Mouse (Mus musculus): ENCODE measurements at regions not wholly inside any gene's neighbourhood (a gene's known extent, or its start where the extent isn't known, plus 50 kb on each side); places are given as distances from the start of the nearest gene placed in this dataset.

DNA sequence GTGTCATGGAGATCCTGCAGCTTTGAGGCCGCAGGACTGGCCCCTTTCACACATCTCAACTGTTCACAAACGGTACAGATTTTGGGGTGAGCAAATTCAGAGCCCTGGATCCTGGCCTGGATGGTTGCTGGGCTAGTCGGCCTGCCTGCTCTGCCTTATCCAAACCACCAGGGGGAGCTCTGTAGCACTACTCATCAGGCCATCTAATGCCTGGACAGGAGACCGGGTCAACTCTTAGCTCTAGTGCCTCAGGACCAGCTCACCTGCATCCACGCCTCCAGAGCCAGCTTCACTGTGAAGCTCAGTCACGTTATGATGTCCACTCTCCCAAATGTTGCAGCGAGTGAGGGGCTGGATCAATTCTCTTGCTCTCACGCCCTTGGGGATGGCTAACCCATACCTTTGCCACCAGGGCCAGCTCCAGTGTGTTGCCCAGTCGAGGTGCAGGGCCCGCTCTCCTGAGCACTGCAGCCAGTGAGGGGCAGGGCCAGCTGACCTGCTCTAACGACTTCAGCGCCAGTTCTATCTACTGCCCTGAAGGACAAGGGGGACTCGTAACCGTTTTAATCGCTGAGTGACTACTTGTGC, 206.8 kb downstream of the Etnk1 start:
- peak; percentile 55 for DNase-seq (ENCODE audit: low read depth)

DNA sequence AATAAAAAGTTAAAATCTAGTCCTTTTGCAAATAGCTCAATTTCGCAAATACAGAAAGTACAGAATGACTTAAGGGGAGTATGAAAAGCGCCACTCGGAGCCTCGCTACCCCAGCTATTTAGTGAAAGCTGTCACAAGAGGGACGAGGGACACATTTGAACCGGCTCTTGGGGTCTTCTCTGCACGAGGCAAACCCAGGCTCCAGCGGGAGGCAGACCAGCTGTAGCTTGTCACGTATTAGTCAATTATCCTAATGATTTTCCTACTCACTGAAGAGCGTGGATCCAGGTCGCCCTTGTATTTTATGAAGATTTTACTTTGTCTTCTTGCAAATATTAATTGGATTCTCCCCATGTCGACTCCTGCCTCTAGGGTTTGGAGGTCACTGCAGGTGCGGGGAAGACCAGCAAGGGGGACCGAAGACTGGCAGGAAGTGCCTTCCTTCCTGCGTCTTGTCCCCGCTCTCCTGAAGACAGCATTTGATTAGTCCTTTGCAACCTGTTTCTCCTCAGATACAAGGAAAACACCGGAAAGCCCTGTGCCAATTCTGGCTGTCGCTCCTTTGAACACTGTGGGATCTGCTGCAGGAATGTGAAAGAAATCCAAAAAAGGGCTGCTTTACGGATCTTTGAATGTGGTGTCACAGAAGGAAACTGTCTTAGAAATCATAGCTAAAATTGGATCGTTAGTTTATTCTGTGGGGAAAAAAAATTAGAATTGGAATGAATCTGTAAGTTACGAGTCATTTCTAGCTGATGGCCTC, 209.1 kb downstream of the Etnk1 start:
- DNase-seq (ENCODE audit: low read depth): no peak

DNA sequence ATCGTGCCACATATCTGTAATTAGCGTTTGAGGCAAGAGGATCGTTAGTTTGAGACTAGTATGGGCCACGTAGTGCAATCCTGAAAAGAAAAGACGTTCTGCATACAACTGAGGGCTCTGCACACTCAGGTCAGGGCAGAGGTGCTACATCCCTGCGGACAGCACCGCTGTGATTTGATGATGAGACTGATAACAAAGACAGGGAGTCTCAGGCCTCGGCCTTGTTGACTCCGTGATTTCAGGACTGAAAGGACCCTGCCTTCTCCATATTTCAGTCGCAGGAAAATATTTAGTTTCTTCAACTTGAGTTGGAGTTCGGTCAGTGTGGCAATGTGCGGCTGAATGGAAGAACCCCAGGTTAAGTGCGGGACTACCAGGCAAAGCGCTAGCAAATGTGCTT, 210.1 kb downstream of the Etnk1 start:
- DNase-seq (ENCODE audit: low read depth): no peak

DNA sequence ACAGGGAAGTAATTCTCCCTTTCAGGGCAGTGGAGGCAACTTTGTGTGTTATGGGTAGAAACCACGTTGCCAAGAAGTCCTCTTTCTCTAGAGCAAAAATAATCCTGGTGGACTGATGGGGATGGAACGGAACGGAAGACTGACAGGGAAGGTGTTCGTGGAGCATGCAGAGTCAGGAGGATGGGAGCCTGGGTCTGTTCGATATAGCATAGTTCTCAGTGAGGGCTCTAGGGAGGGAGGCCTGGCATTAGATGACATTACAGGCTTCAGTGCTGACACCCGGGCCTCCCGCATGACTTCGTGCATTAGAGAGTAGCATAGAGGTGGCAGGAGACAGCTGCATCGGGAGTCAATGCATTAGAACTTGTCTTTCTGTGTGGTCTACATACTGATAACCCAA, 211.1 kb downstream of the Etnk1 start:
- no peak for DNase-seq (ENCODE audit: low read depth)

DNA sequence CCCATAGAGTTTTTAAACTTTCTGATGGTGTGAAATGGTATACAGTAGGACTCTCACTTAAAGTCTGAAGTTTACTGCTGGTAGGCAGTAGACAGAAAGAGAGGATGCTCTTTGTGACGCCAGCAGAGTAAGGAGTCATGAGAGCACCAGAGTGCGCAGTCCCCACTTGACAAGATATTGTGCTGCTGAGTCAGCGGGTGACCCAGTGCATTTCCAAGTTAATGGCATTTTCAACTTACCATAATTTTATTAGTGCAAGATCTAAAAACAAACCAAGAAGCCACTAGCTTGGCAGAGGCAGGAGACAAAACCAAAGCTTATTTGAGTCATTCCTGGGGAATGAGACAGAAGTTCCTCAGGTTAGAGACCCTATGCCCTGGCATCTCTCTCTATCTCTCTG, 213.5 kb downstream of the Etnk1 start:
- DNase-seq (ENCODE audit: low read depth): peak; percentile 21

DNA sequence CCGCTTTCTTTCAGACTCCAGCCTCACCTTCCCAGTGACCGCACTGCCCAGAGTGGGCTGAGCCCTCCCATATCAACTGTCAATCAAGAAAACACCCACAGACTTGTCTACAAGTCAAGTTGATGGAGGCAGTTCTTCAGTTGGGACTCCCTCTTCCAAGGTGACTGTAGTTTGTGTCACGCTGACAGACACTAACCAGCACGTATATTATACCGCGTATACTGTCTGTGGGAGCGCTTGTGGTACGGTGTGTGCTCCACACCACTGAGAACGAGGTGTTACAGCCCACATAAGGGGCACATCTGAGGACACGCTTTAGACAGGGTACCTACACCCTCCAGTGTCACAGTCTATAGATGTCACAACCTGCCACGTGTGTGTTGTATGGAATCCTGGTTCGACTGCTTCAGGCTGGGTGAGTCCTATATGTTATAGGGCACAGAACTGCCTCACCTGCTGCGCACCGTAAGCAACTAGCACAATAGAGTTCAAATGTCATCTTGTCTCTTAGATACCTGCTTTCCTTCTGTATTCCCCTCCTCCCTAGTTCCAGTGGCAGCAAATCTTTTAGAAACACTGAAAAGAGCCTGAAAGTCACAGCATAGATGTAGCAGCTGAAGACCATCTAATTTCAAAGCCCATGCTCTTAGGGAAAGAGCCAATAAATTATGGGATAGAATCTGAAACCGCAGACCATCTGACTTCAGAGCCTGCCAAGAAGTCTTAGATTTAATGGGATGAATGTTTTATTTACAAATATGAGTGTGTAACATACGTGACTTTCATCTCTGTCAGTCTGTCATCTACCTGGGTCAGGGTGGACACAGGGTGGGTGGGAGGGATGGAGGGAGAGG, 219.8 kb downstream of the Etnk1 start:
- peak; percentile 45 for DNase-seq (ENCODE audit: low read depth)

DNA sequence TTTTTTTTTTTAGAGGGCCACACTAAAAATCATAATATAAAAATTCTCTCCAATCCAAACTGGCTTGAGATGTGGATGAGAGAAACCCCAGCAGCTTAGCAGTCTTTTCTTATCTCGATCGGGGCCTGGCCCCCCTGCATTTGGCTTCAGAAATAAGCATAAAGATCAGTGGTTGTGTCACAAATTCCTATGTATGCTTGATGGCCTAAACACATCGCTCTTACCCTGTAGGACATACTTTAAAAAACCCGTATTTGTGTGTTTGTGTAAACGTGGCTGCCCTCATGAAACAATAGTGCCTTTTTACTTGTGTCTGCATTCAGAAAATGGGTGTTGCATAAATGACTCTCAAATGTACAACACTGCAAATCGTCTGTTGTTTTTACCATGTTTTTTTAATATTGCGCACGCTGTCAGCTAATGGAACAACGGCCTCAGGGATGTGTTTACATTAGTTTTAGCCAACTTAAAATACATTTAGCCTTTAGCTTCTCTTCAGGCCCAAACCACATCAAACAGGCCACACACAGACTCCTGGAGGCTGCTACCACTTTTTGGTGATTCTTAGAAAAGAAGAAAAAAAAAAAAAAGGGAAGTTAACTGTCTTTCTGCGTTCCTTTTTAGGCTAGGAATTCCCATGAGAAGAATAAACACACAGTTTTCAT, 226.7 kb downstream of the Etnk1 start:
- DNase-seq (ENCODE audit: low read depth): no peak

DNA sequence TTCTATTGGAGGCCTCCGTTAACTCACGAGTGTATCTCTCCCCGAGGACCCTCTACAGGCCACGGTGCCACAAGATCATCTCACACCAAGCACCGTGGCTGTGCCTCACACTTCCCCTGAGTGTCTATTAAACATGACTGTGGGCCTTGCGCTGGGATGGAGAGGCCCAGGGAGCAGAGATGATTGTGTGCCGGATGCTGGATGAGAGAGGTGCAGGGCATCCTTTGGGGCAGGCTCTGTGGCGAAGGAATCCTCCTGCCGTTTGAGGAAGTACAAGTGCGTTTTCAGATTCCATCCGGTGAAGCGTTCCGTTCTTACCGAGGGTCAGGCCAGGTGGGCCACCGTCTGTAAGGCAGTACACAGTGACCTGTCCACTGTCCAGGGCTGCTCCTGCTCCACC, 227.4 kb downstream of the Etnk1 start:
- DNase-seq (ENCODE audit: low read depth): no peak

DNA sequence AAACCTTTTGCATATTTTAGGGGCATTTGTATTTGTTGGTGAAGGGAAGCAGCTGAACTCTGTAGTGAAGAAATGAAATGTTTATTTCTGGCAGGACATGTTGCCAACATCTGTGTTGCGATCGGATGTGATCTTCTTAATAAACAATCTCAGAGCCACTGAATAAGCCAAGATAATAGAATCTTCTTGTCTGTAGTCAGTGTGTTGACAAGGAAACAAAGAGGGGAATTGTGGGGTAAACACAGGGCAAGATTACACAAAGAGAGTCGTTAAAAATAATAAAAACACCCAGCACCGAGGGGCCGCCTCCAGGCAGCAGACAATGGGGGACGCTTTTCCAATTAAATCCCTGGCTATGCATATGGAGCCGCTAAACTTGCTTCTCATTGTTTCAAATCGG, 234.4 kb downstream of the Etnk1 start:
- no peak for DNase-seq (ENCODE audit: low read depth)

DNA sequence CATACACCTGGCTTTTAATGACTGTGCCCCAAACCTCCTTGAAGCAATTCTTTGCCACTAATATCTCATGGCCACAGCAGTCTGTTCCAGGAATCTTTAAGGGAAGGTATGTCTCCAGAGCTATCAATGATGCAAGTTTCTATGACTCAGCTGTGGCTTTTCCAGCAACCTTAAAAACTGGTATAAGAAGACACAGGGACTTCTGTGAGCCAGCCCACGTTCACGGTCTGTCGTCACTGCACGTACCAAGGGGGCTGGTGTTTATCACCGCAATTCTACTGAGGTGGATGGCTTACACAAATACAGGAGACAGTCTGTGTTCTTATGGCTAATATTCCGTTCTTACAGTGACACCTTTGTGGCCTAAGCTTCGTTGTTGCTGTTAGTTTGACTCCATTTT, 234.9 kb downstream of the Etnk1 start:
- no peak for DNase-seq (ENCODE audit: low read depth)

DNA sequence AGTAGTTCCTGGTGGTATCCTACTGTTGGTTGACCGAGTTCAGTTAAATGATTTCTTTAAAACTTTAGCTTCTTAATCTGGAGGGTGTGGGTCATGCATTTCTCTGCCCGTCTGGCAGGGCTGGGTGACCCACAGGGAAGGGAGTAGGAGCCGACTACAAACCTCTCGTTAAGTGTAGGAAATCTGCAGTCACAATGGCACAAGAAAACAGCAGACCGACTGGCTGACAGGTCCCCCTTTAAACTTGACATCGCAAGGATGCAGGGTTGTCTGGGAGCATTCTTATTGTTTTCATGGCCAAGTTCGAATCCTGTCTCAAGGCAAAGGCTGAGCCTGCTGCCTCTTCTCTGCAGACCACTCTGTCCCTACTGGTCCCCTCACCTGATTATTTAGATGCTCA, 235.7 kb downstream of the Etnk1 start:
- no peak for DNase-seq (ENCODE audit: low read depth)

DNA sequence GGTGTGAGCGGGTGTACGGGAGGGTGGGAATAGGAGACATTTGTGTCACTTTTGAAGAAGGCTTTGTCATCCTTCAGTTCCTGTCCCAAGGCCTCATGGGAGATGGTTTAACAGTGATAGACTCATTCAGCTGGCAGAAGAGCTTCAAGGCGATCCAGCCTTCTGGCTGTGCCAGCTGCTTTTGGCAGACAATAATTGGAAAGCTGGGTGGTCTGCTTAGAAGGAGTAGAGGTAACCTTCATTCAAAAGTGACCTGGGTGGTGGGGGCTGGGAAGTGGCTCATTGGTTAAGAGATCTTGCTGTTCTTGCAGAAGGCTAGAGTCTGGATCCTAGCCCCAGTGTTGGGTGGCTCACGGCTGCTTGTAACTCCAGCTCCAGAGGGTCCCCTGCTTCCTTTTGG, 237.5 kb downstream of the Etnk1 start:
- no peak for DNase-seq (ENCODE audit: low read depth)

DNA sequence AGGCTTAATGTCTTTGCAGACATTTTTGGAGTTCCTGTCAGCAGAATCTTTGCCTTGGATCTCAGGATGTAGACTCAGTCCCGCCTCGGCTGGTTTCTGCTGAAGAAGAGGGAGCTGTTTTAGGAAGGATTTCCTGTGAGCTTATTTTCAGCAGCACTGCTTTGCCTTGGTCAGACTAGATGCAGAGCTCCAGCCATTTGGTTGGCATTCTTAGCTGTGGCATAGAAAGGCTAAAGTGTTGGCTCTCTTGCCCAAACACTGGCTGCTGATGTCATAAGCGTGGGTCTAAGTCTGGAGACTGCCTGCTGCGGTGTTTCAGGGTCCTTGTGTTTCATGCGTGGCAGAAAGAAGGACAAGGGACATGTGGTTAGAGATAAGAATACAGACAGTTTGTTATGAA, 245.0 kb downstream of the Etnk1 start:
- no peak for DNase-seq (ENCODE audit: low read depth)

DNA sequence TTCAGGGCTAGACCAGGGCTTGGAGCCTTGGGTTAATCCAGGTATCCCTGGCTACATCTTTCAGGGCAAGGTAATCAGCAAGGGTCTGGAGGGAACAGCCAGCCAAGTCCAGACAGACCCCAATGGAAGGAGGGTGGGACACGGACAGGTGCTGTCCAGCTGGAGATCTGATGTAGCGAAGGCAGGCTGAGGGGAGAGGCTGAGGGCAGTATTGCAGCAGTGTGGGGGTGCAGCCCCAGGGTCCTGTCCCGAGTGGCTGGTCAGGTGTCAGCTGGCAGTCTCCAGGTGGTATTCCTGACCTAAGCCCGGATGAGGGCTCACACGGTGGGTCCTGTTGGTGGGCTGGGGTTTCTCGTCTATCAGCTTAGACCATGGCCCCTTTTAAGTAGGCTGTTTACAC, 245.7 kb downstream of the Etnk1 start:
- DNase-seq (ENCODE audit: low read depth): no peak

DNA sequence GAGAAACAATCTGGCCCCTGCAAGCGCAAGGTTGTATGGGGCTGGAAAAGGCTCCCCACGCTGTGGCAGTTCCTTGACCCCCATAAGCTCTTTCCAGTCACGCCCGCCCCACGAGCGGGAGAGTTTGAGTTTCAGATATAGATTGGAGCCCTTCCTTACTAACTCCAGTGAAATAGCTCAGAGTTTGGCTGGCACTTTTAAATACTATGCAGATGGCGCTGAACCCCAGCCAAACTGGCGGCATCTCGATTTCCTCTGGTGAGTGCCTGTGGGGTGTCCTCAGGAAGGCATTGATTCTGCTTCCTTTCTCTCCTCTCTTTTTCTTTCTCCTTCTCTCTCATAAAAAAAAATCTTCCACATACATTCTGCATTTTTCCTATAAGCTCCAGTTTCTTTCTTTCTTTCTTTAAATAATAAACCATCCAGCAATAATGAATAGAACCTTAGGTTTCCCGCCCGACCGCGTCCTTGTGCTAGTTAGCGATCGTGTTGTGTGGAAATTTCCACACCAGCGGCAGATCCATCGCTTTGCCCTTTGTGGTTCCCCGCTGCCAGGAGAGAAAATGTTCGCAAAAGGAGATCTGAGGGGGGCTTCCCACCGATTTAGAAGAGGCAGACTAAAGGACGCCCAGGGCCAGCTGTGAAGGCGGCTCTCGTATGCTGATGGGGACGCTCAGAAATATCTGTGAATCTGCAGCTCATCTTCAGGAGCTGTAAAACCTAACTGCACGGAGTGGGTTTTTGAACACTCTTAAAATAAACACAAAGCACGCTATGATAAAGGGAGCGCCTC, 247.8 kb downstream of the Etnk1 start:
- DNase-seq (ENCODE audit: low read depth): no peak

DNA sequence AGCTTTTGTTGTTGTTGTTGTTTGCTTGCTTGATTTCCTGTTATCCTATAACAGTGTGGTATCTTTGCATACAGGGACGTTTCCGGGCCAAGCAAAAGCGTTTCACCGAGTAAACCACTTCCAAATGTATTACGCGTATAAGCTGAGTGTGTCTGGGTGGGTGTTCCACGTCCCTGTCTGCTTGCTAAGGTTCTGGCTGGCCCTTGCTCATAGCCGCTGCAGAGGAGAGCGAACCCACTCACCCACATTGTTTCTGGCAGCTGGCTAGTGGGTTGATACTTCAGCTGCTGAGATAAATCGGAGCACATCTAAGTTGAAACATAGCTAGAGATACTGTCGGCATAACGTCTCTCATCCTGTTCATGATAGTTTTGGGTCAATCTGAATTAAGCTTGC, 248.4 kb downstream of the Etnk1 start:
- DNase-seq (ENCODE audit: low read depth): no peak

DNA sequence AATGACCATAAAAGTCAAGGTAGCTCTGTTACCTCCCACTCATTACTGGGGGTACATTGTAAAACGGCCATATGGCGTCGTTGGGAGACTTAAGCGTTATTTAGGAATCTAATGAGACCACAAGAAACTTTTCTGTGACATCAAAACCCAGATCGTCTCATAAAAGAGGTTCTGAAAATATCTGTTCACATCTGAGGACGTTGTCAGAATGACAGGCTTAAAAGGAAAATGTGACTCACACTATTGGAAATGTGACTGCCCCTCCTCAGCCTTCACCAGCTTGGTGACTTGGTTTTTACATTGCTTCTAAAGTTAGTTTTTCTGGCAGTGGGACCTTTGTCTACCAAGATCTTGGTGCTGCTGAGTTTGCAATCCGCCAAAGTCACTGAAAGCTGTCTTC, 252.9 kb downstream of the Etnk1 start:
- DNase-seq (ENCODE audit: low read depth): no peak

DNA sequence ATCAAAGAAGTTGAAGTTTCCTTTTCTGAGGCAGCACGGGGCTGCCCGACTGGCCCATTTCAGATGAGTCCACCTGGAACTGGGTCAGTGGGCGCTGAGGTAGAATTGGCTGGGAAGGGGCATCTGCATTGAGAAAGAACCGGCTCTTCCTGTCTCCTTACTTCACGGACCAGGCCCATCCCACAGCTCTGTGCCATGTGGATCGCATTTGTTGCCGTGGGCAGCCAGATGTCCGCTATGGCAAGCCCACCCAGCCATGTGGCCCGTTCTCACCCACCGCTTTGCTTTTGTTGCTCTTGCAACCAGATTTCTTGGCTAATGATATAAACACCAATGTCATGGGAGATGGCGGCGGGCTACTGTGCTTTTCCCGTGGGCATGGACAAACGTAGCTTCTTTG, 256.0 kb downstream of the Etnk1 start:
- DNase-seq (ENCODE audit: low read depth): no peak

DNA sequence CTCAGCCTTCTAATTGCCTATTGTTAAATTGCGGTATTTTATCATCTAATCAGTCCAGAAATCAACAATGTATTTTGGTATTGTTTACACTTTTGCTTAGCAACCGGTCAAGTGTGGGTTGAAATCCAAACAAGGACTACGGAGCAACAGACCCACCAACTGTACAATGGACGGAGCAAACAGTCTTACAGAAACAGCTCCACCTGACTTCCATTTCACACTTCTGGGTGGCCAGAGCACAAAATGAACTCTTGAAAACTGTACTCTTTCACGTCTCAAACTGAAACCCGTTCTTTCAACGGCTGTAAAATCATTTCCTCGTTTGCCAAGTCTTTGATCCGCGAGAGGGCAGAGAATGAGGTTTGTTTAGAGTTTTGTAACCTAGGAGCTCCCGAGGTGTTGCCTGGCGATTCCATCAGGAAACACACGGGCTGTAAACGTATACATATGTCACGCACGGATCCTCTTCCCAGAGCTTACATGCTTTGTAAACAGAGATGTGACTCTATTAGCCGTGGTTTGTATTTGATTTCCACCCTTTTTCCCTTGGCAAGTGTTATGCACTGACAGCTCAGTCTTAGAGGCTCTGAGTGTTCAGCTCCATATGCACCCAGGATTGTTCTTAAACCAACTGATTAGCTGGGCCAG, 258.3 kb downstream of the Etnk1 start:
- peak; percentile 51 for DNase-seq (ENCODE audit: low read depth)

DNA sequence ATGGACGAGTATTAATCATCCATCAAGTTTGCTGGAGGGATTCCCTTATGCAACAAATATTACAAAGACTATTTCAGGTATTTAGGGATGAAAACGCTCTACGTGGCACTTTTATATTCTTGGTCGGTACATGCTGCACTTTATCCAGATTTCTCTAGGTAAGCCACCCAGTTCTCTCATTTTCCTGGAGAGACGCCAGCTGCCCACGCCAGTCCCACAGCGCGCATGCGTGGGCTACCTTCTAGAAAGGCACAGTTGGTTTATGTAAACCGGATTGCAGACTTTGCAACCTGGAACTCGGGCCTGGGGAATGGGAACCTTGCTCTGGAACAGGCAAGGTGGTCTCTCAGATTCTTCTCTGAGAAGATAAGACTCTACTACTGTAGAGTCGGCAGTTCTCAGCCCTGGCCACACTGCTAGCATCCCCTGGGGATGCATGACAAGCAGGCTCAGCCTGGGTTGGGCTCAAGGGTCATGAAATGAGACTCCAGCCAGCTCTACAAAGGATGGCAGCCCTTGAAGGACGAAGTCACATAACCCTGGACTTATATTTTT, 265.0 kb downstream of the Etnk1 start:
- DNase-seq (ENCODE audit: low read depth): no peak

Data from NIH3T3 (cell line).